Mouse (Mus musculus): Measurements from ENCODE around the gene Srcin1. TPM values are rescaled to one million over a fixed set of nuclear protein-coding genes. Genes with fewer than 3 reads are reported as not detected.
A peak's percentile ranks its signal among the peaks of the same experiment; 100 is the strongest.

The Srcin1 gene
- polyA plus RNA-seq, 1 experiment: 7.7 TPM

DNA sequence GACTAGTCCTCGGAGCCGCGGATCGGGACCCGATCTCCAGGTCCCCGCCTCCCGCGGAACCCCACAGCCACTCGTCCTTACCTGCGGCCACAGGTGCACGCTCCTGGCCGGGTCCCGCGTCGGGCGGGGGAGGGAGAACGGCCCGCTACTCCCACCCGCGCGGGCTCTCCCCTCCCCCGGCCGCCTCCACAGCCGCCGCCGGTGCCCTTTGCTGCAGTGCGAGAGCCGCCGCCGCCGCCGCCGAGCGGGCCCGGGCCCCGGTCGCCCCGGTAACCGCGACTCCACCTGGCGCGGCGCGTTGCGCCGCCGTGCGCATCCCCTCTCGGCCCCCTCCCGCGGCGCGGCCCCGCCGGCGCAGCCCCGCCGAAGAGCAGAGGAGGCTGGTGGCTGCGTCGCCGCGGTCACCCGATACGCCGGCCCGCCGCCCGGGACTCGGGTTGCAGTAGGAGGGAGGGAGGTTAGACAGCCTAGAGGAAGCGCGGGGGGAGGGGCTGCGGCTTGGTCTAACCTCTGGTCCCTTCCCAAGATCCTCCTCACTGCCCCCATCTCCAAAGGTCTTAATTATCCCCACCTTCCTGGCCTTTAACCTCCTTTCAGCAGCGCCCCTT lies 29.1 kb downstream of the Srcin1 start:
- H3K9ac ChIP-seq (ENCODE audit: low read depth, poor library complexity, severe bottlenecking): peak overlapping the region; percentile 88
- peak; percentile 45; the same call in 1 of the 2 replicates for TF ChIP-seq EP300 (IDR thresholded peaks at IDR 0.05; ENCODE audit: insufficient read depth, low read depth, low read length)
- TF ChIP-seq CTCF (IDR thresholded peaks at IDR 0.05; ENCODE audit: low read depth, low read length): no peak
- no peaks in the 10 kb centered on the region for H3K36me3 ChIP-seq (ENCODE audit: control insufficient read depth, insufficient read depth, low read length, poor library complexity, severe bottlenecking)
- peaks cover 1% of the 10 kb centered on the region for H3K4me1 ChIP-seq (ENCODE audit: control insufficient read depth, insufficient read depth, low read length)
- H3K27ac ChIP-seq (ENCODE audit: insufficient read depth, low read length): no peak overlapping the region
- H3K4me3 ChIP-seq (ENCODE audit: low read depth, low read length): peak overlapping the region; percentile 60
- no peaks in the 10 kb centered on the region for H3K9me3 ChIP-seq (replicated peaks; ENCODE audit: control insufficient read depth, insufficient read depth, low read length, poor library complexity, severe bottlenecking)
- H3K27me3 ChIP-seq (ENCODE audit: control insufficient read depth, insufficient read depth, low read length, poor library complexity, severe bottlenecking): no peaks in the 10 kb centered on the region

DNA sequence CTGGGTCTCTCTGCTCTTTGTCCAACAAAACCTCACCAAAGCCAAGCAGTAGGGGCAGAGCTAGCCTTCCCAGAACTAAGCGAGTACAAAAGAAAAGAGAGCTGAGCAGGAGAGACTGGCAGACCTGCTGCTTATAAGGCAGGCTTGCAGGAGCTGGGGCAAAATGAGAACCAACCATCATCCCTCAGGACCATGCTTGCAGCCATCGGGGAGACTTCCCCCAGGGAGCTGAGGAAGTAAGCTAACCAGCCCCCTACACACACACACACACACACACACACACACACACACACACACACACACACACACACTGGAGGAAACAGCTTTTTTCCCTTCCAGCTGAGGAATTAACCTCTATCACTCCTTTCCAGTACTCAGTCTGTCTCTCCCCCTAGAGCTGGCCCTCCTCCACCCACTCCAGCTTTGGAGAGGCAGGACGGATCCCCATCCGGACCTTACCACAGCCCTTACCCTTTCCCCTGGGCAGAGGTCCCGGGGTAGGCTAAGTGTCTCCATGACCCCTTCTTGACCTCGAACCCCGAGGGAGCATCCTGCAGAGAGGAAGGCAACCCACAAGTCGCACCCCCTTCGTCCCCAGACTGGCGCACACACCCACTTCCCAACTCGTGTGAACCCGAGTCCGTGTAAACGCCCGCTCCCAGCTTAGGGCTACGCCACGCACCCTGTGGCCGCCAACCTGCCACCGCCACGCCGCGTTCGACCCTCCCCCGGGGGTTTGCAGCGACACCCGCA lies 30.0 kb downstream of the Srcin1 start:
- H3K27ac ChIP-seq (ENCODE audit: insufficient read depth, low read length): no peak overlapping the region
- H3K4me1 ChIP-seq (ENCODE audit: control insufficient read depth, insufficient read depth, low read length): peaks cover 3% of the 10 kb centered on the region
- no peak for TF ChIP-seq EP300 (IDR thresholded peaks at IDR 0.05; ENCODE audit: insufficient read depth, low read depth, low read length)
- no peak for TF ChIP-seq POLR2A (IDR thresholded peaks at IDR 0.05; ENCODE audit: insufficient read depth, low read length)
- TF ChIP-seq CTCF (IDR thresholded peaks at IDR 0.05; ENCODE audit: low read depth, low read length): no peak
- no peaks in the 10 kb centered on the region for H3K27me3 ChIP-seq (ENCODE audit: control insufficient read depth, insufficient read depth, low read length, poor library complexity, severe bottlenecking)
- H3K9ac ChIP-seq (ENCODE audit: low read depth, poor library complexity, severe bottlenecking): peak overlapping the region; percentile 88
- peak overlapping the region; percentile 60 for H3K4me3 ChIP-seq (ENCODE audit: low read depth, low read length)
- H3K9me3 ChIP-seq (replicated peaks; ENCODE audit: control insufficient read depth, insufficient read depth, low read length, poor library complexity, severe bottlenecking): no peaks in the 10 kb centered on the region
- H3K36me3 ChIP-seq (ENCODE audit: control insufficient read depth, insufficient read depth, low read length, poor library complexity, severe bottlenecking): no peaks in the 10 kb centered on the region

DNA sequence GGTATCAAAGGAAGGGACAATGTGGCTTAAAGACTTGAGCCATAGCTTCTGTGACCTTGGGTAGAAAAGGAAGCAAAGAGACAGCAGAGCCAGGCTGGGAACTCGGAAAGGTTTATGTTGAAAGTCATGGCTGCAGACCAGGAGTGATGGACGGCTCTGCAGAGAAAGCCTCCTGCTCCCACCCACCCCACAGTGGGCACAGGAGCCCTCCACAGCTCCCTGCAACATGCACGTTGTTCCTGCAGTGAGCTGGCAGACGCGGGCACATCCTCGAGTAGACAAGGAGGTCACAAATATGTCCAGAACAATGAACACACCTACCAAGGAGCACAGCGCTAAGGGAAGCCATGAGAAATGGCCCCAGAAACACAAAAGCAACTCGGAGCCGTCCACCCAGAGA lies 32.1 kb downstream of the Srcin1 start:
- H3K4me1 ChIP-seq (ENCODE audit: control insufficient read depth, insufficient read depth, low read length): peaks cover 3% of the 10 kb centered on the region

DNA sequence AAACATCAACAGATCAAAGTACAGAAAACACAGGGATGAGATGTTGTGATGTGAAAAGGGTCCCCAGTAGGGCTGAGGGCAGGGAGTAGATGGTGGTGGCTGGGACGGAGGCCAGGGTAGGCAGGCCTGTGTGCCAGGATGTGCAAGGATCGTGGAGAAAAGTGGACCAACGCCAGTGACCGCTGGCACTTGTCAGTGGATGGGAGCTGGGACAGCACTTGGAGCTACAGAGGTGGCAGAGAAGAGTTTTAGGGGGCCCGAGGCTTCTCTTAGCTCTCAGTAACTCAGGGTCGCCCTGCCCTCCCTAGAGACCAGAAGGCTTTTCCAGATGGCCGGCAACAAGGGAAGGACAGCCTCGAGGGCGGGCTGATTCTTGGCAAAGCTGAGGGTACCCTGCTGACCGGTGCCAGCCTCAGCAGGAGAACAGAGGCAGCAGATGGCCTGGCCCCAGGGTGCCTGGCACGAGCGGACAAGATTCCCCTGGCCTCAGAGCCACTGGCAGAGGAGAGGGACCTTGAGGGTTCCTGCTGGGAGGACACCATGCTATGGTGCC lies 32.7 kb downstream of the Srcin1 start:
- Histone ChIP-seq H3K9ac (ENCODE audit: low read depth, poor library complexity, severe bottlenecking) (no peak overlapping the region), H3K36me3 (ENCODE audit: control insufficient read depth, insufficient read depth, low read length, poor library complexity, severe bottlenecking) (no peaks in the 10 kb centered on the region), H3K4me1 (ENCODE audit: control insufficient read depth, insufficient read depth, low read length) (peaks cover 3% of the 10 kb centered on the region), H3K4me3 (ENCODE audit: low read depth, low read length) (no peak overlapping the region), H3K27me3 (ENCODE audit: control insufficient read depth, insufficient read depth, low read length, poor library complexity, severe bottlenecking) (no peaks in the 10 kb centered on the region), H3K9me3 (replicated peaks; ENCODE audit: control insufficient read depth, insufficient read depth, low read length, poor library complexity, severe bottlenecking) (no peaks in the 10 kb centered on the region), H3K27ac (ENCODE audit: insufficient read depth, low read length) (no peak overlapping the region)
- TF ChIP-seq POLR2A (IDR thresholded peaks at IDR 0.05; ENCODE audit: insufficient read depth, low read length) (no peak), CTCF (IDR thresholded peaks at IDR 0.05; ENCODE audit: low read depth, low read length) (no peak), EP300 (IDR thresholded peaks at IDR 0.05; ENCODE audit: insufficient read depth, low read depth, low read length) (no peak)

More for the DNA sequence above, 32.1 kb downstream of the Srcin1 start:
- no peak overlapping the region for H3K9ac ChIP-seq (ENCODE audit: low read depth, poor library complexity, severe bottlenecking)
- no peak overlapping the region for H3K27ac ChIP-seq (ENCODE audit: insufficient read depth, low read length)
- H3K4me3 ChIP-seq (ENCODE audit: low read depth, low read length): no peak overlapping the region
- no peaks in the 10 kb centered on the region for H3K9me3 ChIP-seq (replicated peaks; ENCODE audit: control insufficient read depth, insufficient read depth, low read length, poor library complexity, severe bottlenecking)
- no peak for TF ChIP-seq EP300 (IDR thresholded peaks at IDR 0.05; ENCODE audit: insufficient read depth, low read depth, low read length)
- no peak for TF ChIP-seq POLR2A (IDR thresholded peaks at IDR 0.05; ENCODE audit: insufficient read depth, low read length)
- TF ChIP-seq CTCF (IDR thresholded peaks at IDR 0.05; ENCODE audit: low read depth, low read length): no peak
- no peaks in the 10 kb centered on the region for H3K36me3 ChIP-seq (ENCODE audit: control insufficient read depth, insufficient read depth, low read length, poor library complexity, severe bottlenecking)
- H3K27me3 ChIP-seq (ENCODE audit: control insufficient read depth, insufficient read depth, low read length, poor library complexity, severe bottlenecking): no peaks in the 10 kb centered on the region

DNA sequence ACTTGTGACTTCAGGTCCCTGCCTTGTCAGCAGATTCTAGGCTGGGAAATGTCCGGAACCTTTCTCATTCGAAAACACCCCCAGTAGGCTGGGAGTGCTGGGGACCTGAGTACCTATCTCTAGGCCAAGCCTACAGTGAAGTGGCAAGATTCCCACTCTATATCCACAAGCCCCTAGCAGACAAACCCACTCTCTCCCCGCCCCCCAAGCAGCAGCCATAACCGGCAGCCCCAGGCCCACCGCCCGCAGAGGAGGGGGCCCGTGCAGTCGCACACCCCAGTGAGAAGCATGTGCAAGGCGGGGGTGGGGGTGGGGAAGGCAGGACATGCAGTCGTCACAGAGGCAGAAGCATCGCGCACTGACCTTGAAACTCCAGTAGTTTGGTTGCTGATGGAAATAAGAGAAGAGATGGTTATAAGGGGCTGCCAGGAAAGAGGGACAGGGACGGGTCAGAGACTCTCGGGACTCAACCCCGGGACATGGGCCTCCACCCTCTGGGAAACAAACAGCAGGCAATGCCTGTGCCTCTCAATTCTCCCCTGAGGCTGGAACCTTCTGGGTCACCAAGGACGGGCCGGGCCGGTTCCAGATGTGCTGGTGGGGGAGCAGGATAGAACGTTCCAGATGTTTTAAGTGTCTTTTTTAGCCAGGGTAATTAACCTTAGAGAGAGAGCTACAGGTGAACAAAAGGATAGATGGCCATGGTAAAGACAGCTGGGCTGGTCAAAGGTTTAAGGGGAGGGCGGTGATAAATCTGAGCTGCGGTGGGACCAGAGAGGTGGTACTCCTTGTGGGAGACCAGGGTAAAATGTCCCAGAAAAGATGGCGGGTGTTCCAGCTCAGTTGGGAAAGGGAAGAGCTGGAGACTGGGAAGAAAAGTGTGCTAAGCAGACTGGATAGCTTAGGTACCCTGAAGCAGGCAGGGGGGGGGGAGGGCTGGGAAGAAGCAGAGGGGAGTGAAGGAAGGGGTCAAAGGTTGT lies 33.5 kb downstream of the Srcin1 start:
- H3K4me3 ChIP-seq (ENCODE audit: low read depth, low read length): no peak overlapping the region
- H3K27ac ChIP-seq (ENCODE audit: insufficient read depth, low read length): no peak overlapping the region
- no peak overlapping the region for H3K9ac ChIP-seq (ENCODE audit: low read depth, poor library complexity, severe bottlenecking)
- H3K27me3 ChIP-seq (ENCODE audit: control insufficient read depth, insufficient read depth, low read length, poor library complexity, severe bottlenecking): no peaks in the 10 kb centered on the region
- no peak for TF ChIP-seq POLR2A (IDR thresholded peaks at IDR 0.05; ENCODE audit: insufficient read depth, low read length)
- TF ChIP-seq EP300 (IDR thresholded peaks at IDR 0.05; ENCODE audit: insufficient read depth, low read depth, low read length): 0 out of 2 replicates have a peak, but pooled peaks have one; percentile 22
- TF ChIP-seq CTCF (IDR thresholded peaks at IDR 0.05; ENCODE audit: low read depth, low read length): no peak
- H3K4me1 ChIP-seq (ENCODE audit: control insufficient read depth, insufficient read depth, low read length): peaks cover 3% of the 10 kb centered on the region
- no peaks in the 10 kb centered on the region for H3K9me3 ChIP-seq (replicated peaks; ENCODE audit: control insufficient read depth, insufficient read depth, low read length, poor library complexity, severe bottlenecking)
- no peaks in the 10 kb centered on the region for H3K36me3 ChIP-seq (ENCODE audit: control insufficient read depth, insufficient read depth, low read length, poor library complexity, severe bottlenecking)

Measured in ES-Bruce4 (cell line).